Mouse (Mus musculus): ENCODE data around the gene Slco3a1.

- TF ChIP-seq CTCF (conservative IDR thresholded peaks at IDR 0.05; ENCODE audit: insufficient read depth, insufficient read length, low read depth, low read length) (no peak), POLR2A (IDR thresholded peaks at IDR 0.05; ENCODE audit: low read depth, low read length) (no peak)
Measured at GRCm38 (mm10) chr7:74522260-74522659, 32.3 kb downstream of the Slco3a1 start.
